In genomic region chr3:59893276-59893675, GRCm38 (mm10) we compare ENCODE assay signal across 38 mouse cellular contexts. TPM values are rescaled to one million over a fixed set of nuclear protein-coding genes. Genes with fewer than 3 reads are reported as not detected.
DNase-seq lines count a peak whose midpoint lies in the region; ATAC-seq lines count a peak whose summit lies in the region.
"Had no signal": no experiment of that assay in that cellular context is flagged by ENCODE, and none has a peak within 500 bp of the region (broad histone marks: within the 10 kb centered on the region; RNA-seq: fewer than 3 reads in every experiment).

No protein-coding gene starts in this region.

- 67% methylated on average over 2 of the region's 2 CpGs for WGBS in kidney, embryonic 15.5 days
- 75% methylated on average over 2 of the region's 2 CpGs for WGBS in kidney, embryonic 14.5 days

- ATAC-seq in kidney, embryonic 15.5 days (replicated peaks; ENCODE audit: low FRiP score): peak; percentile 43; the same call in 1 of the 2 replicates
- no peak for ATAC-seq in kidney, embryonic 14.5 days (ENCODE audit: low FRiP score, low TSS enrichment)
- ATAC-seq in granulocyte monocyte progenitor cell, adult 5-6 weeks (replicated peaks; ENCODE audit: poor library complexity, severe bottlenecking): peak; percentile 27; the same call in 1 of the 2 replicates
- ATAC-seq: forebrain, embryonic 15.5 days; inflammation-experienced regulatory T-cells, adult 6 months; Patski had no signal

- no peaks in the 10 kb centered on the region for H3K27me3 ChIP-seq in kidney, embryonic 15.5 days
- no peaks in the 10 kb centered on the region for H3K27me3 ChIP-seq in kidney, embryonic 14.5 days (ENCODE audit: control insufficient read depth, insufficient read depth, low read length)
- H3K27me3 ChIP-seq: forebrain, embryonic 15.5 days; heart, embryonic 12.5 days; liver, embryonic 13.5 days; megakaryocyte, embryonic 14.5 days; midbrain, embryonic 12.5 days; neural tube, embryonic 12.5 days; Patski had no signal

- no peaks in the 10 kb centered on the region for H3K9me3 ChIP-seq in kidney, embryonic 15.5 days (replicated peaks)
- no peaks in the 10 kb centered on the region for H3K9me3 ChIP-seq in kidney, embryonic 14.5 days (ENCODE audit: control insufficient read depth, low read length)
- H3K9me3 ChIP-seq: forebrain, embryonic 15.5 days; heart, embryonic 12.5 days; liver, embryonic 13.5 days; megakaryocyte, embryonic 14.5 days; midbrain, embryonic 12.5 days; neural tube, embryonic 12.5 days had no signal

- H3K4me2 ChIP-seq in kidney, embryonic 15.5 days: no peak overlapping the region
- H3K4me2 ChIP-seq in kidney, embryonic 14.5 days (replicated peaks; ENCODE audit: low read depth, low read length): no peak overlapping the region
- H3K4me2 ChIP-seq: forebrain, embryonic 15.5 days; heart, embryonic 12.5 days; hindbrain, embryonic 14.5 days; liver, embryonic 13.5 days; midbrain, embryonic 12.5 days; neural tube, embryonic 12.5 days had no signal

- H3K27ac ChIP-seq in kidney, embryonic 15.5 days: no peak overlapping the region
- H3K27ac ChIP-seq in kidney, embryonic 14.5 days (ENCODE audit: low read depth, low read length): no peak overlapping the region
- H3K27ac ChIP-seq: forebrain, embryonic 15.5 days; gastrocnemius, adult 2 months; hindbrain, embryonic 14.5 days; liver, embryonic 13.5 days; midbrain, embryonic 12.5 days; neural tube, embryonic 12.5 days had no signal

- H3K9ac ChIP-seq in kidney, embryonic 15.5 days: no peak overlapping the region
- no peak overlapping the region for H3K9ac ChIP-seq in kidney, embryonic 14.5 days (ENCODE audit: low read depth, low read length)
- H3K9ac ChIP-seq: forebrain, embryonic 15.5 days; heart, embryonic 12.5 days; hindbrain, embryonic 14.5 days; liver, embryonic 13.5 days; midbrain, embryonic 12.5 days; neural tube, embryonic 12.5 days had no signal

- no peak overlapping the region for H3K4me3 ChIP-seq in kidney, embryonic 15.5 days (replicated peaks)
- H3K4me3 ChIP-seq in kidney, embryonic 14.5 days (ENCODE audit: low read length): no peak overlapping the region
- H3K4me3 ChIP-seq: forebrain, embryonic 15.5 days; gastrocnemius, adult 2 months; heart, embryonic 12.5 days; liver, embryonic 13.5 days; megakaryocyte, embryonic 14.5 days; midbrain, embryonic 12.5 days; myocyte; neural tube, embryonic 12.5 days had no signal

- peak; percentile 9 for DNase-seq in adrenal gland, postnatal 14 days
- DNase-seq in adrenal gland, postnatal 4 days (ENCODE audit: low spot score in 2 of 2): no peak
- peak; percentile 66 for DNase-seq in adipocyte (ENCODE audit: low spot score)
- no peak for DNase-seq in embryo, embryonic 10.5 days (ENCODE audit: low spot score)
- DNase-seq: cerebellum, adult 18-20 months; cerebellum, postnatal 10 days; gastrocnemius, adult 2 months; kidney, adult 11 months; kidney, postnatal 10 days; layer of hippocampus, postnatal 36 days; left cerebral cortex, postnatal 4 days; liver, embryonic 13.5 days; lung, postnatal 4 days; right cerebral cortex, postnatal 4 days; thymus, adult 2 months; thymus, postnatal 36 days had no signal

- H3K4me1 ChIP-seq in kidney, embryonic 15.5 days: no peaks in the 10 kb centered on the region
- no peaks in the 10 kb centered on the region for H3K4me1 ChIP-seq in kidney, embryonic 14.5 days (ENCODE audit: control insufficient read depth, insufficient read depth, low read length)
- H3K4me1 ChIP-seq: forebrain, embryonic 15.5 days; heart, embryonic 12.5 days; liver, embryonic 13.5 days; megakaryocyte, embryonic 14.5 days; midbrain, embryonic 12.5 days; neural tube, embryonic 12.5 days had no signal

- no peaks in the 10 kb centered on the region for H3K36me3 ChIP-seq in kidney, embryonic 15.5 days
- no peaks in the 10 kb centered on the region for H3K36me3 ChIP-seq in kidney, embryonic 14.5 days (ENCODE audit: control insufficient read depth, insufficient read depth, low read length)
- H3K36me3 ChIP-seq: forebrain, embryonic 15.5 days; heart, embryonic 12.5 days; liver, embryonic 13.5 days; midbrain, embryonic 12.5 days; neural tube, embryonic 12.5 days had no signal

RNA-seq across cellular contexts. Expression of gene C130079G13Rik, which starts 31.7 kb away (rescaled TPM):
- total RNA-seq in adrenal gland, postnatal 14 days (2021): not detected in 2 replicates
- total RNA-seq in adrenal gland, postnatal 4 days (2021): not detected
- polyA plus RNA-seq in kidney, embryonic 15.5 days (2015; fragmentation: Nextera tagmentation; extraction: Ambion mirVana): not detected in 2 replicates
- polyA plus RNA-seq in kidney, embryonic 14.5 days (2014; fragmentation: Nextera tagmentation; extraction: Ambion mirVana): not detected in 2 replicates
- total RNA-seq in granulocyte monocyte progenitor cell, adult 5-6 weeks (2014; fragmentation: Nextera tagmentation): not detected in 2 replicates
- total RNA-seq in granulocyte monocyte progenitor cell, adult 5-6 weeks (2017): not detected in 2 replicates
- total RNA-seq: common myeloid progenitor, adult 5-6 weeks; gastrocnemius, adult 2 months; gastrocnemius, postnatal 4 days; hematopoietic stem cell, adult 5-6 weeks; layer of hippocampus, postnatal 36 days; left cerebral cortex, postnatal 4 days; MEL had no signal
- polyA plus RNA-seq: forebrain, embryonic 15.5 days; frontal cortex, adult 2 months; heart, embryonic 12.5 days; heart, postnatal 0 days; hindbrain, embryonic 14.5 days; inflammation-experienced regulatory T-cells, adult 6 months; large intestine, adult 2 months; liver, embryonic 13.5 days; lung, embryonic 16.5 days; midbrain, embryonic 12.5 days; midbrain, postnatal 0 days; myocyte; neural tube, embryonic 12.5 days; Patski; thymus, adult 2 months had no signal

RNA-seq across cellular contexts. Expression of gene Gm8298, which starts 32.4 kb away (rescaled TPM):
- total RNA-seq in adrenal gland, postnatal 14 days (2021): not detected in 2 replicates
- not detected for total RNA-seq in adrenal gland, postnatal 4 days (2021)
- not detected in 2 replicates for polyA plus RNA-seq in kidney, embryonic 15.5 days (2015; fragmentation: Nextera tagmentation; extraction: Ambion mirVana)
- not detected in 2 replicates for polyA plus RNA-seq in kidney, embryonic 14.5 days (2014; fragmentation: Nextera tagmentation; extraction: Ambion mirVana)
- not detected in 2 replicates for total RNA-seq in granulocyte monocyte progenitor cell, adult 5-6 weeks (2014; fragmentation: Nextera tagmentation)
- not detected in 2 replicates for total RNA-seq in granulocyte monocyte progenitor cell, adult 5-6 weeks (2017)
- total RNA-seq: common myeloid progenitor, adult 5-6 weeks; gastrocnemius, adult 2 months; gastrocnemius, postnatal 4 days; hematopoietic stem cell, adult 5-6 weeks; layer of hippocampus, postnatal 36 days; left cerebral cortex, postnatal 4 days; MEL; midbrain, postnatal 0 days had no signal
- polyA plus RNA-seq: forebrain, embryonic 15.5 days; frontal cortex, adult 2 months; heart, embryonic 12.5 days; heart, postnatal 0 days; hindbrain, embryonic 14.5 days; inflammation-experienced regulatory T-cells, adult 6 months; large intestine, adult 2 months; limb, embryonic 14.5 days; liver, embryonic 13.5 days; lung, embryonic 16.5 days; midbrain, embryonic 12.5 days; midbrain, postnatal 0 days; myocyte; neural tube, embryonic 12.5 days; Patski; thymus, adult 2 months had no signal

Comparison
In these comparisons a context has a peak if more than half of its experiments do, and no peak if none do; other contexts are left out.
1. DNase-seq: peak in adrenal gland, postnatal 14 days (single experiment) and adipocyte (single experiment); none in adrenal gland, postnatal 4 days (0 of 2) and embryo, embryonic 10.5 days (single experiment).